Mouse (Mus musculus) heart, embryonic 11.5 days (tissue): Measurements from ENCODE around the gene Lef1. TPM values are rescaled to one million over a fixed set of nuclear protein-coding genes. Genes with fewer than 3 reads are reported as not detected.

Experiments
- ATAC-seq: fragments of 200-750 bp; cut with Nextera tagmentation; replicated peaks from 2 replicates; pipeline ENCODE4 v1.8.0; 2017; ENCODE audit warnings: moderate library complexity; ENCODE audit not compliant: insufficient number of reproducible peaks, low FRiP score, low TSS enrichment
- H3K27ac ChIP-seq: fragments of 300-500 bp; sonication (generic); 2 replicates; pipeline ENCODE4 v1.5.1; 2014; ENCODE audit warnings: mild to moderate bottlenecking, low read depth, low read length
- H3K27me3 ChIP-seq: fragments of 300-500 bp; sonication (generic); 2 replicates; pipeline ENCODE4 v1.6.1; 2014; ENCODE audit warnings: mild to moderate bottlenecking, low read length, mixed read lengths; ENCODE audit not compliant: control insufficient read depth, insufficient read depth
- H3K36me3 ChIP-seq: fragments of 300-500 bp; sonication (generic); 2 replicates; pipeline ENCODE4 v1.6.1; 2014; ENCODE audit warnings: mild to moderate bottlenecking, low read length, moderate library complexity, mixed read lengths; ENCODE audit not compliant: control insufficient read depth, insufficient read depth
- H3K4me1 ChIP-seq: fragments of 300-500 bp; sonication (generic); 2 replicates; pipeline ENCODE4 v1.6.1; 2014; ENCODE audit warnings: low read length; ENCODE audit not compliant: control insufficient read depth, insufficient read depth
- H3K4me2 ChIP-seq: fragments of 300-500 bp; sonication (generic); 2 replicates; pipeline ENCODE4 v1.6.1; 2014; ENCODE audit warnings: mild to moderate bottlenecking, moderate library complexity
- H3K4me3 ChIP-seq: fragments of 300-500 bp; sonication (generic); 2 replicates; pipeline ENCODE4 v1.5.1; 2014; ENCODE audit warnings: low read depth, low read length
- H3K9ac ChIP-seq: fragments of 300-500 bp; sonication (generic); 2 replicates; pipeline ENCODE4 v1.6.1; 2014; ENCODE audit warnings: mild to moderate bottlenecking, low read depth, low read length, moderate library complexity
- H3K9me3 ChIP-seq: fragments of 300-500 bp; sonication (generic); replicated peaks from 2 replicates; pipeline ENCODE4 v1.6.1; 2016; ENCODE audit warnings: low read length; ENCODE audit not compliant: control insufficient read depth
- WGBS: fragments of 180-500 bp; shearing (Covaris S2); extraction: QIAGEN DNeasy Blood & Tissue Kit; methylation state at CpG from one replicate; pipeline ENCODE4 v1.1.7; 2014; ENCODE audit not compliant: insufficient replicate concordance; 5-methylcytosine and 5-hydroxymethylcytosine counted together
- polyA plus RNA-seq: library from polyadenylated mRNA; unstranded; fragments of >200 nt; fragmentation: Nextera tagmentation; extraction: Ambion mirVana; gene quantifications from 2 replicates; pipeline ENCODE4 v1.2.1, GENCODE M21; 2014

Gene Lef1
- polyA plus RNA-seq, 1 experiment from 2014 or later = 19.6 TPM

- Histone ChIP-seq H3K36me3 (peaks cover 4% of the 10 kb centered on the region; the same call in 1 of the 2 replicates), H3K27me3 (no peaks in the 10 kb centered on the region), H3K27ac (no peak overlapping the region), H3K4me1 (no peaks in the 10 kb centered on the region), H3K4me2 (no peak overlapping the region), H3K9ac (no peak overlapping the region), H3K4me3 (no peak overlapping the region), H3K9me3 (no peaks in the 10 kb centered on the region)
- WGBS = 72% methylated on average over 10 of the region's 10 CpGs
- no peak for ATAC-seq
Observed at GRCm38 (mm10) chr3:131196050-131196449, 85.8 kb downstream of the Lef1 start.

GRCm38 (mm10) chr3:131196507-131197019 is 86.3 kb downstream of the Lef1 start:
- no peaks in the 10 kb centered on the region for H3K9me3 ChIP-seq
- no peak overlapping the region for H3K27ac ChIP-seq
- no peaks in the 10 kb centered on the region for H3K4me1 ChIP-seq
- no peak overlapping the region for H3K4me2 ChIP-seq
- H3K9ac ChIP-seq = no peak overlapping the region
- 82% methylated on average over 8 of the region's 8 CpGs for WGBS
- H3K27me3 ChIP-seq = no peaks in the 10 kb centered on the region
- H3K4me3 ChIP-seq = no peak overlapping the region
- no peak for ATAC-seq
- H3K36me3 ChIP-seq = peaks cover 4% of the 10 kb centered on the region; the same call in 1 of the 2 replicates

- WGBS = 75% methylated on average over 3 of the region's 3 CpGs
- Histone ChIP-seq H3K4me3 (no peak overlapping the region), H3K4me1 (no peaks in the 10 kb centered on the region), H3K4me2 (no peak overlapping the region), H3K27me3 (no peaks in the 10 kb centered on the region), H3K9ac (no peak overlapping the region), H3K9me3 (no peaks in the 10 kb centered on the region), H3K36me3 (no peaks in the 10 kb centered on the region), H3K27ac (no peak overlapping the region)
- no peak for ATAC-seq
Observed at GRCm38 (mm10) chr3:131198991-131199390, 88.7 kb downstream of the Lef1 start.

GRCm38 (mm10) chr3:131199590-131200288 is 89.5 kb downstream of the Lef1 start:
- Histone ChIP-seq H3K9ac (no peak overlapping the region), H3K9me3 (no peaks in the 10 kb centered on the region), H3K27me3 (no peaks in the 10 kb centered on the region), H3K4me2 (no peak overlapping the region), H3K27ac (no peak overlapping the region), H3K4me1 (no peaks in the 10 kb centered on the region), H3K4me3 (no peak overlapping the region), H3K36me3 (no peaks in the 10 kb centered on the region)
- 67% methylated on average over 20 of the region's 20 CpGs for WGBS
- no peak for ATAC-seq

GRCm38 (mm10) chr3:131202311-131202710 is 92.0 kb downstream of the Lef1 start:
- Histone ChIP-seq H3K4me2 (no peak overlapping the region), H3K4me1 (no peaks in the 10 kb centered on the region), H3K9me3 (no peaks in the 10 kb centered on the region), H3K9ac (no peak overlapping the region), H3K36me3 (no peaks in the 10 kb centered on the region), H3K27ac (no peak overlapping the region), H3K27me3 (no peaks in the 10 kb centered on the region), H3K4me3 (no peak overlapping the region)
- 85% methylated on average over 7 of the region's 7 CpGs for WGBS
- no peak for ATAC-seq

- Histone ChIP-seq H3K4me2 (no peak overlapping the region), H3K4me1 (no peaks in the 10 kb centered on the region), H3K27ac (no peak overlapping the region), H3K9ac (no peak overlapping the region), H3K4me3 (no peak overlapping the region), H3K36me3 (no peaks in the 10 kb centered on the region), H3K9me3 (no peaks in the 10 kb centered on the region), H3K27me3 (no peaks in the 10 kb centered on the region)
- 74% methylated on average over 5 of the region's 5 CpGs for WGBS
- no peak for ATAC-seq
Observed at GRCm38 (mm10) chr3:131207846-131208245, 97.6 kb downstream of the Lef1 start.

- H3K4me1 ChIP-seq = peaks cover 3% of the 10 kb centered on the region; the same call in 1 of the 2 replicates
- no peak for ATAC-seq
- H3K9ac ChIP-seq = no peak overlapping the region
- WGBS = 75% methylated on average over 13 of the region's 13 CpGs
- H3K4me3 ChIP-seq = no peak overlapping the region
- no peaks in the 10 kb centered on the region for H3K36me3 ChIP-seq
- H3K9me3 ChIP-seq = no peaks in the 10 kb centered on the region
- no peak overlapping the region for H3K4me2 ChIP-seq
- no peaks in the 10 kb centered on the region for H3K27me3 ChIP-seq
- no peak overlapping the region for H3K27ac ChIP-seq
Observed at GRCm38 (mm10) chr3:131208265-131208891, 98.1 kb downstream of the Lef1 start.

GRCm38 (mm10) chr3:131212200-131212599 is 101.9 kb downstream of the Lef1 start:
- Histone ChIP-seq H3K4me1 (peaks cover 4% of the 10 kb centered on the region; the same call in 1 of the 2 replicates), H3K9ac (no peak overlapping the region), H3K36me3 (no peaks in the 10 kb centered on the region; the same call in 1 of the 2 replicates), H3K27ac (no peak overlapping the region), H3K9me3 (no peaks in the 10 kb centered on the region), H3K4me2 (no peak overlapping the region), H3K27me3 (no peaks in the 10 kb centered on the region), H3K4me3 (no peak overlapping the region)
- 81% methylated on average over 7 of the region's 7 CpGs for WGBS
- no peak for ATAC-seq
